Mouse (Mus musculus) embryo, embryonic 10 days (tissue): ENCODE measurements around the gene Slmap.

Source experiments
- DNase-seq: peaks from one replicate; pipeline ENCODE4 v3.0.0-alpha.2; 2015; ENCODE audit warnings: low spot score

Gene Slmap

DNA sequence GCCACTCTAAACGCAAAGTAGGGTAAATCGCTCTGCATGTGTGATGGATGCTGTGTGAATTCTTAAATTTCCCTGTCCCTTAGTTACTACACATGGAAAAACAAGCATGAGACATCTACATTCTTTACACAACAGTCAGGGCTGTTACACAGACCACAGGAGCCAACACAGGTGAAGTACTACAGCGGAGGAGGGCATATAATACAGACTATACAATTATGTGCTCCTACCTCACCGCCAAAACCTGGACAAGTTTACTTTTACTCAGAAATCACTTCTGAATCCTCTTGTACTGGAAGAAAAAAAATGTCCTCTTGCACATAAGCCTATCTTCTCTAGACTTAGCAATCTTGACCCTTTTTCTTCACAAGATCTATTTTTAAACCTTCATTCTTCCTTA lies 66.8 kb downstream of the Slmap start:
- no peak for DNase-seq

DNA sequence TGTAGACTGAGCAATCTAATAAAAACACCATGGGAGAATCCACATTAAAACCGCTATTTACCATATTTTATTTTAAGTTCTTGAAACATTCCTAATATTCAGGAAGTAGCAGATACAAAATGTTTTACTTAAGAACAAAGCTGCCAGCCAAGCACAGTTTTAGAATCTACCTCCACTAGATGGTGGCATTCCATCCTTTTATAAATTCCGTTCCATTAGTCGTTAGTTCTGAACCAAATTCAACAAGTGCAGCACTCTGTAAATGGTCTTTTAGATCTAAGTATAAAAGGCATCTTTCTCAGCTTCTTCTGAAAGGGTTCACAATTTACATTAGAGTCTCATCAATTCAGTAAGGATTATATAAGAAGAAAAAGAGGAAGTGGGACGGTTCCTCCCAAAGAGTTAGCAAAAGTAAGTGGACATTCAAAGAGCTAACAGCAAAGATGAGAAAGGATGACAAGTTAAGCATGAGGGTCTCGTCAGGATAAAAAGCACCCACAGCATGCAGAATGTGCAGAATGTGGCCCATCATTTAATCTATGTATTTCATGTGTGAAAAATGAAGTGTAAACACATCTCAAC lies 68.1 kb downstream of the Slmap start:
- DNase-seq, result no peak

GRCm38 (mm10) chr14:26465898-26466297 lies 68.8 kb downstream of the Slmap start:
- no peak for DNase-seq

- no peak for DNase-seq
Observed at GRCm38 (mm10) chr14:26459516-26459915, 75.2 kb downstream of the Slmap start.

DNA sequence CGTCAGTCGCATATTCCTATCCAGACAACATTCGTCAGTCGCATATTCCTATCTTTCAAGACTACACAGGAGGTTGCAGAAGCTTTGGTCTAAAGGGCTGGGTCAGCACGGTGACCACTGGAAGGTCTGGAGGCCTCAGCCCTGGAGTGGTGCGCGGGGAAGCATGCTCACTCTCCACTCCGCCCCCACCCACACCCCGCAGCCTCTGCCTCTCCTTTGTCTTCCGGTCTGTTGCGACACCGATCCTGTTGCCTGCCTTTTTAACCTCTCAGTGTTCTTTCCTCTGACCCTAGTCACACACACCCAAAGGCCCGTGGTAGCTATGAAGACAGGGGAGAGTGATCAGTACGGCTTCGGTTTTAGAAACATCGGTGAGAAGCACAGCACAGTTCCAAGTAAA lies 79.9 kb downstream of the Slmap start:
- peak; percentile 21 for DNase-seq

- peak; percentile 30 for DNase-seq
Observed at GRCm38 (mm10) chr14:26450036-26450800, 84.5 kb downstream of the Slmap start.

- DNase-seq, result no peak
Observed at GRCm38 (mm10) chr14:26448581-26448980, 86.2 kb downstream of the Slmap start.

- no peak for DNase-seq
Observed at GRCm38 (mm10) chr14:26447223-26447622, 87.5 kb downstream of the Slmap start.

GRCm38 (mm10) chr14:26446538-26446937 lies 88.2 kb downstream of the Slmap start:
- no peak for DNase-seq

- no peak for DNase-seq
Observed at GRCm38 (mm10) chr14:26442534-26442933, 92.2 kb downstream of the Slmap start.

DNA sequence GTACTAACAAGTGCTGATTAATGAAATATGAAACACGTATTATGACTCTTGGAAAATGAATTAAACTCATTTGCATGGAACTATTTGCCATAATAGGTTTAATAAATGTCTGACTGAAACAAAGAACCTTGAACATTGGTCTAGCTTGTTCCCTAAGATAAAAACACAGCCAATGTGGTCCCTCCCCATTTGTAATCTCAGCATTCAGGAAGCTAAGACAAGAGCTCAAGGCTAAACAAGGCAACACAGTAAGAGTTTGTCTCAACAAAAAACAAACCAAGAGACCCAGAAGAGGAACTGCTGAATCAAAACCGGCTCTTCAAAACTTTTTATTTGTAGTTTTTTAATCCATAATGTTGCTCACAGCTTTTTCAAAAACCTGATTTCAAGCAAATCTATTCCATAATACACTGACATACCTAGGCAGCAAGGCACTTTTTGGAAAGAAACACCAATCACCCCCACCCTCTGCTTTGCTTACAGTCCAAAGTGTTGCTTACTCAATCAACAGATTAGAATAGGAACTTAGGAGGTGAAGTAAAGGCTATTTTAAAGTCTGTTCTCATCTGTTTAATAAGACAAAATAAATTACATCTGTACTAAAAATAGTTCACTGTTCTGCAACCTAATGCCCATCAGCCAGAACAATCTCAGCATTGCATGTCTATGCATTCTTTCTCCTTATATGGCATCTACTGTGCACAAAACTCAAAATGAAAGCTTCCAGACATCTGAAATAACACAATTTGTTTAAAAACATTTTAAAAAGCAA lies 93.5 kb downstream of the Slmap start:
- no peak for DNase-seq

GRCm38 (mm10) chr14:26439996-26440395 lies 94.7 kb downstream of the Slmap start:
- DNase-seq, result no peak

DNA sequence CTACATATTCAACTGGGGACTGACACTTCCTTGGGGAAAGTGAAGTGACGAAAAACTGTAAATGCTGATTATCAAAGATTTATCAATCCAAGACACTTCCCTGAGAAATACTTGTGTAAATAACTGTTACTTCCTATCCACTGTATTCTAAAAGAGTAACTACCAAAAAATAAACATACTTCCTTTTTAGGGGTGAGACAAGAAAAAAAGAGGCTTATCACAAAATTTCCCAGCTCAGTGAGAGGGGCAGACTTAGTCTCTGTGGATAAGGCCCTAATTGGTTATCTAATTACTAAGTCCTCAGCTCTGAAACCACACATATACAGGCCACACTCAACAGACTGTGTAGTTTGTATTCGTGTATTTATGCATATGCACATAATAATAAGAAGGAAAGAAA lies 97.0 kb downstream of the Slmap start:
- no peak for DNase-seq

DNA sequence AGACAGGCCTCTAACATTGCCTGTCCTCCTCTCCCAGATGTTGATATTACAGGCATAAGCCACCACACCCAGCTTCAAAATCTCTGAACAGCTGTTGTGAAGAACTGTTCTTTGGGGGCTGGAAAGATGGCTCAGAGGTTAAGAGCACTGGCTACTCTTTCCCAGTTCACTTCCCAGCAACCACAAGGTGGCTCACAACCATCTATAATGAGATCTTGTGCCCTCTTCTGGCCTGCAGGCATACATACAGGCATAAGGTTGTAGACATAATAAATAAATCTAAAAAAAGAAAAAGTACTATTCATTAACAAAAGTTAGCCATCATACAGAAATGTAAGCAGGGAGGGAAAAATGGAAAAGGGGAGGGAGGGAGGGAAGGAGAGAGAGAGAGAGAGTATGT lies 98.4 kb downstream of the Slmap start:
- DNase-seq, result no peak

- DNase-seq, result no peak
Observed at GRCm38 (mm10) chr14:26432320-26432719, 102.4 kb downstream of the Slmap start.

GRCm38 (mm10) chr14:26431919-26432318 lies 102.8 kb downstream of the Slmap start:
- no peak for DNase-seq

GRCm38 (mm10) chr14:26420231-26420630 lies 114.5 kb downstream of the Slmap start:
- DNase-seq, result no peak

GRCm38 (mm10) chr14:26417956-26418355 lies 116.8 kb downstream of the Slmap start:
- DNase-seq, result peak; percentile 32

GRCm38 (mm10) chr14:26417088-26417487 lies 117.6 kb downstream of the Slmap start:
- no peak for DNase-seq

GRCm38 (mm10) chr14:26413581-26413980 lies 121.2 kb downstream of the Slmap start:
- DNase-seq, result no peak

GRCm38 (mm10) chr14:26406746-26407145 lies 128.0 kb downstream of the Slmap start:
- DNase-seq, result no peak

GRCm38 (mm10) chr14:26398508-26399160 lies 136.1 kb downstream of the Slmap start:
- no peak for DNase-seq

- no peak for DNase-seq
Observed at GRCm38 (mm10) chr14:26391866-26392265, 142.9 kb downstream of the Slmap start.
